Mouse (Mus musculus): ENCODE measurements around the gene Tubb2b. TPM values are rescaled to one million over a fixed set of nuclear protein-coding genes. Genes with fewer than 3 reads are reported as not detected.

The Tubb2b gene
- polyA plus RNA-seq, 1 experiment, result 438 TPM

DNA sequence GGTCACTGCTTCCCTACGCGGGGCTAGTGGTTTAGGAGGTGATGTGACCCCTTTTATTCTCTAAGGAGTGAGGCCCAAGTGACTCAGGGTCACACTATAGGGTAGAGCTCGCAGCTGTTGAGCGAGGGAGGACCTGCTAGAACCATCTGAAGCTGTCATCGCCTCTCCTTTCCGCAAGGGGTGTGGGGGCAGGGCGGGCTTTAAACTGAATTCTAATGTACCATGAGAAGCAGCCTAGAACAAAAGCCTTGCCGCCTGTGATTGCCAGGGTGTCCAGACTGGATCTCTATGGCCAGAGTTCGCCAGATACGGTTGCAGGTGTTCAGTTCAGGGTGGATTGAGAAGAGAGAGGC is 1.4 kb upstream of the Tubb2b start:
- Histone ChIP-seq H3ac (ENCODE audit: control insufficient read depth, insufficient read length) (peak overlapping the region; percentile 84), H3K4me2 (ENCODE audit: low read depth) (peak overlapping the region; percentile 100), H3K79me2 (ENCODE audit: control insufficient read depth, insufficient read depth) (peaks cover 27% of the 10 kb centered on the region), H3K4me3 (peak overlapping the region; percentile 100), H3K36me3 (ENCODE audit: control insufficient read depth, insufficient read depth) (peaks cover 13% of the 10 kb centered on the region), H3K27me3 (ENCODE audit: control insufficient read depth, insufficient read depth, insufficient read length) (no peaks in the 10 kb centered on the region)
- peak; percentile 83 for TF ChIP-seq TCF3 (IDR thresholded peaks at IDR 0.05; ENCODE audit: insufficient read length, low read depth)
- TF ChIP-seq E2F4 (IDR thresholded peaks at IDR 0.05; ENCODE audit: insufficient read depth), result no peak
- peak; percentile 90 for TF ChIP-seq TCF12 (IDR thresholded peaks at IDR 0.05; ENCODE audit: insufficient read depth, poor library complexity, severe bottlenecking)
- peak; percentile 71 to 96 (median 83) for TF ChIP-seq MYOG (IDR thresholded peaks at IDR 0.05; ENCODE audit: control insufficient read depth in 1 of 3, insufficient read depth in 1 of 3, insufficient read length in 2 of 3, low read depth in 2 of 3)
- TF ChIP-seq POLR2AphosphoS2 (IDR thresholded peaks at IDR 0.05; ENCODE audit: insufficient read length, low read depth), result no peak
- TF ChIP-seq MYOD1 (IDR thresholded peaks at IDR 0.05; ENCODE audit: control insufficient read depth in 1 of 3, insufficient read length in 2 of 3, low read depth in 2 of 3), result peak; percentile 89 to 96 (median 89)
- no peak for TF ChIP-seq POLR2A (IDR thresholded peaks at IDR 0.05; ENCODE audit: insufficient read length, low read depth)
- no peak for TF ChIP-seq USF1 (IDR thresholded peaks at IDR 0.05; ENCODE audit: low read depth)

DNA sequence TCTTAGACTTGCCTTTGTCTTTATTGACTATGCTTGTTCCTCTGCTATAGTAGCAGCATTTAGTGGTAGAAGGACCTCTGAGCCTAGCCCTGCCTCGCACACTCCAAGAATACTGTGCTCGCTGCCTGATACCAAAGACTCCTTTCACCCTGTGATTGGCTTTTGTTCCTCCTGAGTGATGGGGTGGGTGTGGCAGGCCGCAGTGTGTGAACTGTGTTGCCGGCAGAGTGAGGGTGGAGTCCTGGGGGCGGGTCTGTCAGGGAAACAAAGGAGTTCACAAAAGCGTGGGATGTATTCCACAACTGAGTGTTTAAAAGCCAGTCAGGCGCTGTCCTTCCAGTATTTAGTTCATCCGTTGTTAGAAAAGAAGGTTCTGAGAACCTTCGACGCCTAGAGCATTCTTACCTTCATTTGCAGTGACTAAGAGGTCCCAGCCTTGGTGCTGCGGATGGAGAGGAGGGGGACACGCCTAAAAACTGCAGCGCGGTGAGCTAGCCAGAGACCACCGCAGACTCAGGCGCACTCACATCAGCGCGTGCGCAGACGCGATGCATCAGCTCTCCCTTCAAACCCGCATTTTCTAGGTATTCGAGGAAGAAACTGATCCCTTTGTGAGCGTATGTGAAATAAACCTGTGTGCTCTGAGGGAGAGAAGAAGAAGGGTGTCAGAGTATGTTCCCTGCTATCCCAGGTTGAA is 893 bp upstream of the Tubb2b start:
- Histone ChIP-seq H3ac (ENCODE audit: control insufficient read depth, insufficient read length) (peak overlapping the region; percentile 84), H3K27me3 (ENCODE audit: control insufficient read depth, insufficient read depth, insufficient read length) (no peaks in the 10 kb centered on the region), H3K36me3 (ENCODE audit: control insufficient read depth, insufficient read depth) (peaks cover 18% of the 10 kb centered on the region), H3K4me3 (peak overlapping the region; percentile 100), H3K79me2 (ENCODE audit: control insufficient read depth, insufficient read depth) (peaks cover 32% of the 10 kb centered on the region), H3K4me2 (ENCODE audit: low read depth) (peak overlapping the region; percentile 100)
- no peak for TF ChIP-seq SRF (IDR thresholded peaks at IDR 0.05; ENCODE audit: control insufficient read depth, insufficient read length, low read depth)
- TF ChIP-seq MYOG (IDR thresholded peaks at IDR 0.05; ENCODE audit: control insufficient read depth in 1 of 3, insufficient read depth in 1 of 3, insufficient read length in 2 of 3, low read depth in 2 of 3), result peak in 1 of 3 experiments; percentile 1
- peak; percentile 50 for TF ChIP-seq POLR2A (IDR thresholded peaks at IDR 0.05; ENCODE audit: insufficient read length, low read depth)
- TF ChIP-seq REST (IDR thresholded peaks at IDR 0.05; ENCODE audit: insufficient read depth, insufficient read length), result no peak
- no peak for TF ChIP-seq USF1 (IDR thresholded peaks at IDR 0.05; ENCODE audit: low read depth)
- no peak for TF ChIP-seq E2F4 (IDR thresholded peaks at IDR 0.05; ENCODE audit: insufficient read depth)
- TF ChIP-seq MYOD1 (IDR thresholded peaks at IDR 0.05; ENCODE audit: control insufficient read depth in 1 of 3, insufficient read length in 2 of 3, low read depth in 2 of 3), result peak in 1 of 3 experiments; percentile 34
- no peak for TF ChIP-seq TCF12 (IDR thresholded peaks at IDR 0.05; ENCODE audit: insufficient read depth, poor library complexity, severe bottlenecking)
- TF ChIP-seq CEBPB (IDR thresholded peaks at IDR 0.05; ENCODE audit: insufficient read depth, poor library complexity, severe bottlenecking), result no peak
- TF ChIP-seq MAX (IDR thresholded peaks at IDR 0.05; ENCODE audit: low read depth), result no peak
- TF ChIP-seq POLR2AphosphoS2 (IDR thresholded peaks at IDR 0.05; ENCODE audit: insufficient read length, low read depth), result peak; percentile 54
- TF ChIP-seq TCF3 (IDR thresholded peaks at IDR 0.05; ENCODE audit: insufficient read length, low read depth), result no peak

DNA sequence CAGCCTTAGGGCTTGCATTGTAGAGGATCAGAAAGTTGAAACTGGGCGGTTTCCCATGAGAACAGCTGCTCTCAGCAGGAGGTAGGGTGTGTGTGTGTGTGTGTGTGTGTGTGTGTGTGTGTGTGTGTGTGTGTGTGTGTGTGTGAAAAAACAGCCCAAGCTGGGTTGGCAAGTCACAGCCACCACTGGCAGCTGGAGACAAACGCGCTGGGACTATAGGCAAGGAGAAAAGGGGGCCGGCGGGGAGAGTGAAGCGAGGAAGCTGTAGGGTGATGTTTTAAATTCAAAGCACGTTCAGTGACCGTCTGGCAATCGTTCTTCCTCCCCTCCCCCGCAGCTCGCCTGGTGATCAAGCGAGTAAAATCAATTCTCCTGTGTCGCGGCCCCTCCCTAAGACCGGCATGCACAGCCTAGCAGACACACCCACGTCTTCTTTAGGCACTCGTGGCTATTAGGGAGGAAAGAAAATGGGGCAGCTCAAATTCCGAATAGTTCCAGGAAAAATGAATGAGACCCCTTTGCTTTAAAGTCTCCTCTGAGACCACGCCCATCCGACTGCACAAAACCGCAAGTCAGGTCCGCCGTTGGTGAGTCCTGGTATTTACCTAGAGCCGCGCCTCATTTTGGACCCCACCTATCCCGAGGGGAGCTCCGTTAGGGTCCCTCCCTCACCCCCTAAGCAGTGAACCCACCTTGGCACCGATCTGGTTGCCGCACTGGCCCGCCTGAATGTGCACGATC is 611 bp downstream of the Tubb2b start:
- H3K4me2 ChIP-seq (ENCODE audit: low read depth), result peak overlapping the region; percentile 100
- H3K36me3 ChIP-seq (ENCODE audit: control insufficient read depth, insufficient read depth), result peaks cover 18% of the 10 kb centered on the region
- peak overlapping the region; percentile 100 for H3K4me3 ChIP-seq
- TF ChIP-seq MYOD1 (IDR thresholded peaks at IDR 0.05; ENCODE audit: control insufficient read depth in 1 of 3, insufficient read length in 2 of 3, low read depth in 2 of 3) (peak; percentile 67 to 87 (median 81)), TCF12 (IDR thresholded peaks at IDR 0.05; ENCODE audit: insufficient read depth, poor library complexity, severe bottlenecking) (peak; percentile 77), POLR2A (IDR thresholded peaks at IDR 0.05; ENCODE audit: insufficient read length, low read depth) (no peak), MYOG (IDR thresholded peaks at IDR 0.05; ENCODE audit: control insufficient read depth in 1 of 3, insufficient read depth in 1 of 3, insufficient read length in 2 of 3, low read depth in 2 of 3) (peak; percentile 57 to 91 (median 90)), POLR2AphosphoS2 (IDR thresholded peaks at IDR 0.05; ENCODE audit: insufficient read length, low read depth) (peak; percentile 54)
- H3ac ChIP-seq (ENCODE audit: control insufficient read depth, insufficient read length), result peak overlapping the region; percentile 84
- no peaks in the 10 kb centered on the region for H3K27me3 ChIP-seq (ENCODE audit: control insufficient read depth, insufficient read depth, insufficient read length)
- H3K79me2 ChIP-seq (ENCODE audit: control insufficient read depth, insufficient read depth), result peaks cover 40% of the 10 kb centered on the region

DNA sequence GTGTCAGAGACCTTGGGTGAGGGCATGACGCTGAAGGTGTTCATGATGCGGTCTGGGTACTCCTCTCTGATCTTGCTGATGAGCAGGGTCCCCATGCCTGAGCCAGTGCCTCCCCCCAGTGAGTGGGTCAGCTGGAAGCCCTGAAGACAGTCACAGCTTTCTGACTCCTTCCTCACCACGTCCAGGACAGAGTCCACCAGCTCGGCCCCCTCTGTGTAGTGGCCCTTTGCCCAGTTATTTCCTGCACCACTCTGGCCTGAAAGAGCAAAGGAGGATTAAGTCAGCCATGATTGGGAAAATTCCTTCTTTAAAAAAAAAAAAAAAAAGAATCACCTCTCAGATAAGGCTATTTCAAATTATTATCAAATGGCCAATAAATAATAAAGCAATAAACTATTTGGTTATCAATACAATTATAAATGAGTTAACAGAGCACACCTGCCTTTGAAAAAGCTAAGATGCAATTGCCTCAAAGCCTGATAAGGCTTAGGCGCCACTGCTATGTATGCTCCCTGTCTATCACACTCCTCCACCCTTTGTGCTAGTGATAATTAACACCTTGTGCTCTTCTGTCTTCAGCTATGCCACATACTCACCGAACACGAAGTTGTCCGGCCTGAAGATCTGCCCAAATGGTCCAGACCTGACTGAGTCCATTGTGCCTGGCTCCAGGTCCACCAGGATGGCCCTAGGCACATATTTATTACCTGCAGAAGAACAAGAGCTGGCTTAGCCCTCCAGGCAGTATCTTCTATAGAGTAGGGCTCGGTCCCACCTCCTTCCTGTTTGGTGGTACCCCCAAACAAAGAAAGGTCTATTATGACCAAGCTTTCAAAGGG is 1.8 kb downstream of the Tubb2b start:
- Histone ChIP-seq H3K4me3 (peak overlapping the region; percentile 100), H3K36me3 (ENCODE audit: control insufficient read depth, insufficient read depth) (peaks cover 24% of the 10 kb centered on the region), H3K27me3 (ENCODE audit: control insufficient read depth, insufficient read depth, insufficient read length) (no peaks in the 10 kb centered on the region), H3K4me2 (ENCODE audit: low read depth) (peak overlapping the region; percentile 100), H3ac (ENCODE audit: control insufficient read depth, insufficient read length) (peak overlapping the region; percentile 84), H3K79me2 (ENCODE audit: control insufficient read depth, insufficient read depth) (peaks cover 40% of the 10 kb centered on the region)
- TF ChIP-seq USF1 (IDR thresholded peaks at IDR 0.05; ENCODE audit: low read depth) (no peak), TCF12 (IDR thresholded peaks at IDR 0.05; ENCODE audit: insufficient read depth, poor library complexity, severe bottlenecking) (no peak), MAX (IDR thresholded peaks at IDR 0.05; ENCODE audit: low read depth) (no peak), CEBPB (IDR thresholded peaks at IDR 0.05; ENCODE audit: insufficient read depth, poor library complexity, severe bottlenecking) (no peak), POLR2A (IDR thresholded peaks at IDR 0.05; ENCODE audit: insufficient read length, low read depth) (no peak), SRF (IDR thresholded peaks at IDR 0.05; ENCODE audit: control insufficient read depth, insufficient read length, low read depth) (no peak), POLR2AphosphoS2 (IDR thresholded peaks at IDR 0.05; ENCODE audit: insufficient read length, low read depth) (no peak), E2F4 (IDR thresholded peaks at IDR 0.05; ENCODE audit: insufficient read depth) (no peak), TCF3 (IDR thresholded peaks at IDR 0.05; ENCODE audit: insufficient read length, low read depth) (no peak), MYOD1 (IDR thresholded peaks at IDR 0.05; ENCODE audit: control insufficient read depth in 1 of 3, insufficient read length in 2 of 3, low read depth in 2 of 3) (no peak), REST (IDR thresholded peaks at IDR 0.05; ENCODE audit: insufficient read depth, insufficient read length) (no peak), MYOG (IDR thresholded peaks at IDR 0.05; ENCODE audit: control insufficient read depth in 1 of 3, insufficient read depth in 1 of 3, insufficient read length in 2 of 3, low read depth in 2 of 3) (no peak)

All from myocyte (in vitro differentiated cells).